Mouse (Mus musculus) lung, embryonic 14.5 days (tissue): Measurements from ENCODE around the gene Slit3. TPM values are rescaled to one million over a fixed set of nuclear protein-coding genes. Genes with fewer than 3 reads are reported as not detected.

Source experiments
- ATAC-seq: fragments of 200-750 bp; cut with Nextera tagmentation; 2 replicates; pipeline ENCODE4 v1.8.0; 2017; ENCODE audit warnings: mild to moderate bottlenecking, moderate TSS enrichment, moderate library complexity; ENCODE audit not compliant: insufficient read depth
- DNase-seq: peaks from one replicate; pipeline ENCODE4 v3.0.0-alpha.2; 2015
- H3K27ac ChIP-seq: fragments of 300-500 bp; sonication (generic); 2 replicates; pipeline ENCODE4 v1.5.1; 2014; ENCODE audit warnings: low read depth, mild to moderate bottlenecking, moderate library complexity
- H3K27me3 ChIP-seq: fragments of 300-500 bp; sonication (generic); 2 replicates; pipeline ENCODE4 v1.6.1; 2014; ENCODE audit warnings: low read length, control low read depth; ENCODE audit not compliant: insufficient read depth
- H3K36me3 ChIP-seq: fragments of 300-500 bp; sonication (generic); 2 replicates; pipeline ENCODE4 v1.6.1; 2014; ENCODE audit warnings: control low read depth; ENCODE audit not compliant: insufficient read depth
- H3K4me1 ChIP-seq: fragments of 300-500 bp; sonication (generic); 2 replicates; pipeline ENCODE4 v1.6.1; 2014; ENCODE audit warnings: antibody characterized with exemption, control low read depth; ENCODE audit not compliant: insufficient read depth
- H3K4me2 ChIP-seq: fragments of 300-500 bp; sonication (generic); 2 replicates; pipeline ENCODE4 v1.6.1; 2014; ENCODE audit warnings: mild to moderate bottlenecking
- H3K4me3 ChIP-seq: fragments of 300-500 bp; sonication (generic); 2 replicates; pipeline ENCODE4 v1.5.1; 2014; ENCODE audit warnings: low read depth, low read length
- H3K9ac ChIP-seq: fragments of 300-500 bp; sonication (generic); 2 replicates; pipeline ENCODE4 v1.6.1; 2014
- H3K9me3 ChIP-seq: fragments of 300-500 bp; sonication (generic); 2 replicates; pipeline ENCODE4 v1.6.1; 2016; ENCODE audit warnings: low read depth, low read length, control low read depth
- CTCF ChIP-seq: IDR thresholded peaks from 2 replicates; pipeline ENCODE4 v1.5.1; 2016; ENCODE audit warnings: antibody characterized with exemption, low read depth
- WGBS: fragments of 180-500 bp; shearing (Covaris S2); extraction: QIAGEN DNeasy Blood & Tissue Kit; methylation state at CpG from one replicate; pipeline ENCODE4 v1.1.7; 2014; 5-methylcytosine and 5-hydroxymethylcytosine counted together
- polyA plus RNA-seq: library from polyadenylated mRNA; unstranded; fragments of >200 nt; fragmentation: Nextera tagmentation; extraction: Ambion mirVana; gene quantifications from 2 replicates; pipeline ENCODE4 v1.2.1, GENCODE M21; 2014

The Slit3 gene
- polyA plus RNA-seq, 1 experiment from 2014 or later: 37.3 TPM

DNA sequence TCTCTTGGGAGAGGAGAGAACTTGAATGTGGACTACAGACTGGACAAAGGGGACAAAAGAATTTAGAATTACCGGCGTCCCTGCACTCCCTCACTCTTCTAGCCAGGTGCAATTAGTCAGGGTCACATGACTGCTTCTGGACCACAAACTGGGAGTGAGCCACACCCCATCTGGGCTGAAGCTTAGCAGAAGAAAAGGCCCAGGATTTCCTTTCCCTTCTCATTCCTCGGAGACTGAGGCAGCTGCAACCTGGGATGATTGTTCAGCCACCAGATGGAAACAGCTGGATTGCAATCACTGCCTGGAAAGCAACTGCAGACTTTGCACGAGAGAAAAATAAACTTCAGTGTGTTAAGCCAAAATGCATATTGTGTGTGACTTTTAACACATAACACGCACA, 35.0 kb upstream of the Slit3 start:
- ATAC-seq (no peak), DNase-seq (peak; percentile 52)
- Histone ChIP-seq H3K4me3 (no peak overlapping the region), H3K4me1 (no peaks in the 10 kb centered on the region), H3K36me3 (no peaks in the 10 kb centered on the region), H3K27me3 (no peaks in the 10 kb centered on the region), H3K9me3 (no peaks in the 10 kb centered on the region), H3K27ac (no peak overlapping the region), H3K4me2 (no peak overlapping the region), H3K9ac (no peak overlapping the region)
- WGBS: 46% methylated on average over 5 of the region's 5 CpGs
- TF ChIP-seq CTCF: no peak

DNA sequence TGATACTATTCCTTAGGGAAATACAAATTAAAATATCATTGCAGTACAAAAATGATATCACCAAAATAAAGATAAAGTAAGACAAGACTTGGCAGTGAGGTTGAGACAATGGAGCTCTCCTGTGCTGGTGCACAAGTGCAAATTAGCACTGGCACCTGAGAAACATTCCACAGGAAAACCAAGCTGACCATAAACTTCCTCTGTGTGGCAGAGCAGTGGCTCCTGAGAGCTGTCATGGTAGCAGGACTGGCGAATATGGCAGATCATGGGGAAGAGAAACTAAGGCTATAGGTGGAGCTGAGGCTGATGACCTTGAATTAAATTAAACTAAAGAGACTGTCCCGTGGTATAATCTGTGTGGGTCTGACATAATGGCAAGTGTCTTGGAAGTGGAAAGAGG, 33.6 kb upstream of the Slit3 start:
- no peak for TF ChIP-seq CTCF
- 70% methylated on average over 2 of the region's 2 CpGs for WGBS

DNA sequence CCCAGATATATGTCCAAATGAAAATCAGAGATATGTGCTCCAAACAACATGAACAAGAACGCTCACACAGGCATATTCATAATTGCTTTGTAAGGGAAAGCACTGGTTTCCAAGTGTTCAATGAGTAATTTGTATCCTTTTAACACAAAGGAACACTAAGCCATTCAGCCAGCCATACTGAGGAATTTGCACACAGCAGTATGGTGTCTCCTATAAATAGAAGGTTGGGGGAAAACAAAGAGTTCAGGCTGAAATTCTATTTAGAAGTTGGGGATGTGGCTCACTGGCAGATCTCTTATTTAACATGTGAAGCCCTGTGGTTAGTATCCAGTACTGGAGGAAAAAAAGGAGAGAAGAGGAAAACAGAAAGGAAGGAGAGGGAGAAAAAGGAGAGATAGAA, 32.9 kb upstream of the Slit3 start:
- Histone ChIP-seq H3K4me2 (no peak overlapping the region), H3K27ac (no peak overlapping the region), H3K9me3 (no peaks in the 10 kb centered on the region), H3K36me3 (no peaks in the 10 kb centered on the region), H3K4me3 (no peak overlapping the region), H3K27me3 (no peaks in the 10 kb centered on the region), H3K4me1 (no peaks in the 10 kb centered on the region), H3K9ac (no peak overlapping the region)
- DNase-seq (no peak), ATAC-seq (no peak)
- WGBS: 80% methylated on average over 1 of the region's 1 CpGs
- no peak for TF ChIP-seq CTCF

More for the DNA sequence above, 33.6 kb upstream of the Slit3 start:
- Histone ChIP-seq H3K4me1 (no peaks in the 10 kb centered on the region), H3K4me2 (no peak overlapping the region), H3K4me3 (no peak overlapping the region), H3K27me3 (no peaks in the 10 kb centered on the region), H3K27ac (no peak overlapping the region), H3K9ac (no peak overlapping the region), H3K9me3 (no peaks in the 10 kb centered on the region), H3K36me3 (no peaks in the 10 kb centered on the region)
- ATAC-seq: no peak
- no peak for DNase-seq

DNA sequence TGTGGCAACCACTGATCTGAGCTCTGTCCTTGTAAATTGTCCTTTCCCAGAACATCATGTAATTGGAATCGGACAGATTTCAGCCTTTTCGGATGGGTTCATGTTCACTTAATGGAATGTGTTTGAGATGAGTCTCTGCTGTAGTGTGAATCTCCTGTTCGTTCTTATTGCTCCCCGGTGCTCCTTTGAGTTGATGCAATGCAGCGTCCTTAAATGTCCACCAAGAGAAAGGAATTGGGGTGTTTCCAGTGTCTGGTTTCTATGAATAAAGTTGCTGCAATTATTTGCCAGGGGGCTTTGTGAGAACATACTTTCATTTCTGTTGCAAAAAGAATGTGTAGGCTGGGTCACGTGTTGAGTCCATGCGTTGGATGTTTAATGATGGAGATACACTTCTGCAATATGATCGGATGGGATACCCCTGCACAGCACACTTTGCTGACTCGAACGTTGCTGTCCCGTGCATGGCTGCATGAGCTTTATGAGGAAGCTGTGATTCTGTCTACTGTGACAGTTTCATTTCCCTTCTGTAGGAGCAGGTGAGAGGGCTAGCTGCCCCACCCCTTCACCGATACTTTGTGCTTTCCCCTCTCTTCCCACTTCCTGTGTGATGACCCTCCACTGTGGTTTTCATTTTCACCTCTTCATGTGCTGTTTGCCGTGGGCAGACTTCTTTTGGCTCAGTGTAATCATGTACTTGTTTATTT, 30.2 kb upstream of the Slit3 start:
- Histone ChIP-seq H3K9ac (no peak overlapping the region), H3K4me3 (no peak overlapping the region), H3K9me3 (no peaks in the 10 kb centered on the region), H3K4me2 (no peak overlapping the region), H3K4me1 (no peaks in the 10 kb centered on the region), H3K36me3 (no peaks in the 10 kb centered on the region), H3K27me3 (no peaks in the 10 kb centered on the region), H3K27ac (no peak overlapping the region)
- 61% methylated on average over 13 of the region's 13 CpGs for WGBS
- ATAC-seq (no peak), DNase-seq (no peak)
- TF ChIP-seq CTCF: no peak

DNA sequence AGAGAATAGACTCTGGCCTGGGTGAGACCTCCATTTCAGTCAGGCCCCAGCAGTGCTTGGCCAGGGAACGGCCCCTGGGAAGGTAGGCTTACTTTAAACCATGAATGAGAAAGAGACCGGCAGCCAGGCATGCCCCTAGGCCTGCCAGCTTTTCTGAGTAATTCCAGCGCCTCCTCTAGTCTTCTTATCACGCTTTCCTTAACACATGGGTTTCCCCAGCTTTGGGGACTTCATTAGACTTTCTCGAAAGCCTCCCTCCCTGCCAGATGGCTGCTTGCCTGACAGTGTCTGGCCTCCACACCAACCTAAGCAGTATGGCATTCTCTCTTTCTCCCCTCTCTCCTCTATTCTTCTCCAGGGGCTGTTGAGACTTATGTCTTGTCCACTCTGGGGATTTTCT, 24.5 kb upstream of the Slit3 start:
- no peak overlapping the region for H3K4me2 ChIP-seq
- no peaks in the 10 kb centered on the region for H3K9me3 ChIP-seq
- H3K9ac ChIP-seq: no peak overlapping the region
- ATAC-seq (no peak), DNase-seq (no peak)
- no peak for TF ChIP-seq CTCF
- 63% methylated on average over 5 of the region's 5 CpGs for WGBS
- H3K4me3 ChIP-seq: no peak overlapping the region
- H3K27ac ChIP-seq: no peak overlapping the region
- H3K4me1 ChIP-seq: no peaks in the 10 kb centered on the region
- no peaks in the 10 kb centered on the region for H3K27me3 ChIP-seq
- H3K36me3 ChIP-seq: no peaks in the 10 kb centered on the region

DNA sequence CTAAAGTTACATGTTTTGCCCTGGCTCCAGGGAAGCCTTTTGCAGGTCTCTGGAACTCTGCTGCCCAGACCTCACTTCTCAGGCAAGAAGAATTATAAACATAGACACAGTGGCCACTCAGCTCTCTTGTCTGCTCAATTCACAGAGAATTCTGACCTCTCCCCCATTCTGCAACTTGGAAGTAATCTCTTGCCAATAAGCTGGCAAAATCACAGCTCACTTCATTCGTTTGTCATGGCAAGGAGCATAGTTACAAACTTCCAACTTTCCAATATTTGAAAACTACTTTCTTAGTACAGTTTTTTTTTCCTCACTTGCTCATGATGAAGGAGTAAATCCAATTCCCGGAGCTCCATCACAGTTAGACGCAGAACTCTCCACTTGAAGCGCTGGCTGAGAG, 11.2 kb upstream of the Slit3 start:
- Histone ChIP-seq H3K9me3 (no peaks in the 10 kb centered on the region), H3K4me2 (peak overlapping the region; percentile 33), H3K27me3 (no peaks in the 10 kb centered on the region), H3K36me3 (no peaks in the 10 kb centered on the region), H3K27ac (no peak overlapping the region), H3K4me1 (peaks cover 8% of the 10 kb centered on the region; the same call in 1 of the 2 replicates), H3K4me3 (no peak overlapping the region), H3K9ac (no peak overlapping the region)
- TF ChIP-seq CTCF: no peak
- WGBS: 19% methylated on average over 4 of the region's 4 CpGs
- peak; percentile 31; the same call in 1 of the 2 replicates for ATAC-seq
- peak; percentile 85 for DNase-seq

DNA sequence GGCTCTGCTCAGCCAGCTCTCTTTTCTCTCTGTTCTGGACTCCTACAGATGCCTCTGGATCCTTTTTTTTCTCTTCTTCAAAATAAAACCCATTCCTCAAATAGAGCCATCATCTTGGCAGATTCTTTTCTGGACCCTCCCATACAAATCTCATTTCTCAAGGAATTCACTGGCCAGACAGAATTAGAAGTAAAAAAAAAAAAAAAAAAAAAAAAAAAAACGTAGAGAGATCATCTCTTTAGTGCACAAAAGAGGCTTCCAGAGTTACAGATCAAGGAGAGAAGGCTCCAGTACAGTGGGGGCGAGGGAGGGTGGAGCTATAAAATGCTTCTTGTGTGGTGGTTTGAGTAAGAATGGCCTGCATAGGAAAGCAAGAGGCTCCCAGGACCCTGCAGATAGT, 10.2 kb upstream of the Slit3 start:
- Histone ChIP-seq H3K27me3 (no peaks in the 10 kb centered on the region), H3K4me3 (no peak overlapping the region), H3K4me1 (peaks cover 8% of the 10 kb centered on the region; the same call in 1 of the 2 replicates), H3K9ac (no peak overlapping the region), H3K36me3 (no peaks in the 10 kb centered on the region), H3K9me3 (no peaks in the 10 kb centered on the region), H3K27ac (no peak overlapping the region), H3K4me2 (peak overlapping the region; percentile 33; the same call in 1 of the 2 replicates)
- DNase-seq: no peak
- WGBS: 56% methylated on average over 2 of the region's 2 CpGs
- no peak for ATAC-seq
- no peak for TF ChIP-seq CTCF
